Mouse (Mus musculus): ENCODE data around the gene Lpin3. TPM values are rescaled to one million over a fixed set of nuclear protein-coding genes. Genes with fewer than 3 reads are reported as not detected.

Lpin3 gene
- polyA plus RNA-seq, 1 experiment from 2014 or later = 1.2 TPM

DNA sequence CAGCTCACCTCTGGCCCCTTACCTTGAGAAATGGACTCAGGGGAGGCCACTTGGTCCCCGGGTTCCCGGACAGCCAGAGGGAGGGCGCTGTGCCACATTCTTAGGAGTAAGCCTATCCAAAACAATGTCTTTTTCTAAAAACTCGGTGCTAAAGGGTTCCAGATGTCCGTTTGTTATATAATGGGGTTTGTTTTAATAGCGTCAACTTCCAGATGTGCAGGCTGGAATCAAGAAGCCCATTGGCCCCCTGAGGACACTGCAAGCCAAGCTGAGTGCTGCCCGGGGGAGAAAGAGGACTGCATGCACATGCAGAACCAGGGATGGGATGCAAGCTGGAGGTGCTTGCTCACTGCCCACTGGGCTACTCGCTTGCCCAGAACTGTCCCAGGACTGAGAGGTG lies 51.9 kb downstream of the Lpin3 start:
- Histone ChIP-seq H3K9me3 (ENCODE audit: low read length) (no peaks in the 10 kb centered on the region), H3K4me1 (ENCODE audit: insufficient read depth) (no peaks in the 10 kb centered on the region), H3K36me3 (replicated peaks; ENCODE audit: insufficient read depth, low read length) (no peaks in the 10 kb centered on the region), H3K4me2 (ENCODE audit: low read depth, low read length) (no peak overlapping the region), H3K27ac (ENCODE audit: low read depth) (no peak overlapping the region), H3K4me3 (ENCODE audit: low read depth, low read length) (no peak overlapping the region), H3K27me3 (ENCODE audit: insufficient read depth, low read length) (no peaks in the 10 kb centered on the region), H3K9ac (replicated peaks) (no peak overlapping the region)
- TF ChIP-seq EP300 (IDR thresholded peaks at IDR 0.05; ENCODE audit: low read depth) = no peak
- no peak for TF ChIP-seq CTCF (IDR thresholded peaks at IDR 0.05; ENCODE audit: low read depth)
- ATAC-seq (no peak), DNase-seq (no peak)
- 75% methylated on average over 8 of the region's 8 CpGs for WGBS (ENCODE audit: insufficient replicate concordance)

GRCm38 (mm10) chr2:160932981-160933380 lies 52.5 kb downstream of the Lpin3 start:
- TF ChIP-seq EP300 (IDR thresholded peaks at IDR 0.05; ENCODE audit: low read depth) (no peak), CTCF (IDR thresholded peaks at IDR 0.05; ENCODE audit: low read depth) (no peak)
- no peaks in the 10 kb centered on the region for H3K36me3 ChIP-seq (replicated peaks; ENCODE audit: insufficient read depth, low read length)
- H3K9ac ChIP-seq (replicated peaks) = no peak overlapping the region
- DNase-seq (no peak), ATAC-seq (no peak)
- H3K4me2 ChIP-seq (ENCODE audit: low read depth, low read length) = no peak overlapping the region
- H3K27me3 ChIP-seq (ENCODE audit: insufficient read depth, low read length) = no peaks in the 10 kb centered on the region
- H3K27ac ChIP-seq (ENCODE audit: low read depth) = no peak overlapping the region
- WGBS (ENCODE audit: insufficient replicate concordance) = 56% methylated on average over 3 of the region's 3 CpGs
- no peaks in the 10 kb centered on the region for H3K9me3 ChIP-seq (ENCODE audit: low read length)
- no peak overlapping the region for H3K4me3 ChIP-seq (ENCODE audit: low read depth, low read length)
- no peaks in the 10 kb centered on the region for H3K4me1 ChIP-seq (ENCODE audit: insufficient read depth)

- no peaks in the 10 kb centered on the region for H3K4me1 ChIP-seq (ENCODE audit: insufficient read depth)
- no peak for ATAC-seq
- H3K36me3 ChIP-seq (replicated peaks; ENCODE audit: insufficient read depth, low read length) = no peaks in the 10 kb centered on the region
- H3K9ac ChIP-seq (replicated peaks) = no peak overlapping the region
- H3K27ac ChIP-seq (ENCODE audit: low read depth) = no peak overlapping the region
- peak; percentile 28 for TF ChIP-seq CTCF (IDR thresholded peaks at IDR 0.05; ENCODE audit: low read depth)
- TF ChIP-seq EP300 (IDR thresholded peaks at IDR 0.05; ENCODE audit: low read depth) = no peak
- H3K9me3 ChIP-seq (ENCODE audit: low read length) = no peaks in the 10 kb centered on the region
- H3K4me2 ChIP-seq (ENCODE audit: low read depth, low read length) = no peak overlapping the region
- no peak overlapping the region for H3K4me3 ChIP-seq (ENCODE audit: low read depth, low read length)
- 58% methylated on average over 5 of the region's 5 CpGs for WGBS (ENCODE audit: insufficient replicate concordance)
- H3K27me3 ChIP-seq (ENCODE audit: insufficient read depth, low read length) = no peaks in the 10 kb centered on the region
- DNase-seq = no peak
Measured at GRCm38 (mm10) chr2:160933890-160934289, 53.4 kb downstream of the Lpin3 start.

GRCm38 (mm10) chr2:160934451-160934850 lies 54.0 kb downstream of the Lpin3 start:
- Histone ChIP-seq H3K27me3 (ENCODE audit: insufficient read depth, low read length) (no peaks in the 10 kb centered on the region), H3K4me3 (ENCODE audit: low read depth, low read length) (no peak overlapping the region), H3K27ac (ENCODE audit: low read depth) (no peak overlapping the region), H3K4me1 (ENCODE audit: insufficient read depth) (no peaks in the 10 kb centered on the region), H3K9ac (replicated peaks) (no peak overlapping the region), H3K36me3 (replicated peaks; ENCODE audit: insufficient read depth, low read length) (no peaks in the 10 kb centered on the region), H3K9me3 (ENCODE audit: low read length) (no peaks in the 10 kb centered on the region), H3K4me2 (ENCODE audit: low read depth, low read length) (no peak overlapping the region)
- ATAC-seq (no peak), DNase-seq (no peak)
- TF ChIP-seq CTCF (IDR thresholded peaks at IDR 0.05; ENCODE audit: low read depth) = no peak
- TF ChIP-seq EP300 (IDR thresholded peaks at IDR 0.05; ENCODE audit: low read depth) = no peak
- 74% methylated on average over 4 of the region's 4 CpGs for WGBS (ENCODE audit: insufficient replicate concordance)

- Histone ChIP-seq H3K9me3 (ENCODE audit: low read length) (no peaks in the 10 kb centered on the region), H3K9ac (replicated peaks) (no peak overlapping the region), H3K4me1 (ENCODE audit: insufficient read depth) (no peaks in the 10 kb centered on the region), H3K4me3 (ENCODE audit: low read depth, low read length) (no peak overlapping the region), H3K36me3 (replicated peaks; ENCODE audit: insufficient read depth, low read length) (no peaks in the 10 kb centered on the region), H3K4me2 (ENCODE audit: low read depth, low read length) (no peak overlapping the region), H3K27ac (ENCODE audit: low read depth) (no peak overlapping the region), H3K27me3 (ENCODE audit: insufficient read depth, low read length) (no peaks in the 10 kb centered on the region)
- TF ChIP-seq CTCF (IDR thresholded peaks at IDR 0.05; ENCODE audit: low read depth) = no peak
- TF ChIP-seq EP300 (IDR thresholded peaks at IDR 0.05; ENCODE audit: low read depth) = no peak
- ATAC-seq (no peak), DNase-seq (no peak)
- WGBS (ENCODE audit: insufficient replicate concordance) = 66% methylated on average over 17 of the region's 17 CpGs
Measured at GRCm38 (mm10) chr2:160940930-160941709, 60.6 kb downstream of the Lpin3 start.

DNA sequence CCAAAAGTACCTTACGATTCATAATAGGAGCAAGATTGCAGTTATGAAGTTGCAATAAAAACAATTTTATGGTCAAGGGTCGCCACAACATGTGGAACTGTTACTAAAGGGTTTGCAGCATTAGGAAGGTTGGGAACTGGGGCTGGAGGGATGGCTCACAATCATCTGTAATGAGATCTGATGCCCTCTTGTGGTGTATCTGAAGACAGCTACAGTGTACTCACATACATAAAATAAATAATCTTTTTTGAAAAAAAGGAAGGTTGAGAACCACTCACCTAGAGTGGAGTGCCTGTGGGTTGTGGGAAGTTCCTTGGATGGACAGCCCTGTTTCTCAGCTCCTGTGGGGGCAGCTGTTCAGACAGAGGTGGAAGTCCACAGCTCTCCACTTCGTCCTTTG lies 62.0 kb downstream of the Lpin3 start:
- H3K9me3 ChIP-seq (ENCODE audit: low read length) = no peaks in the 10 kb centered on the region
- H3K36me3 ChIP-seq (replicated peaks; ENCODE audit: insufficient read depth, low read length) = no peaks in the 10 kb centered on the region
- H3K4me2 ChIP-seq (ENCODE audit: low read depth, low read length) = no peak overlapping the region
- H3K27ac ChIP-seq (ENCODE audit: low read depth) = no peak overlapping the region
- DNase-seq = no peak
- no peak for ATAC-seq
- no peaks in the 10 kb centered on the region for H3K4me1 ChIP-seq (ENCODE audit: insufficient read depth)
- H3K9ac ChIP-seq (replicated peaks) = no peak overlapping the region
- 60% methylated on average over 3 of the region's 3 CpGs for WGBS (ENCODE audit: insufficient replicate concordance)
- H3K4me3 ChIP-seq (ENCODE audit: low read depth, low read length) = no peak overlapping the region
- no peaks in the 10 kb centered on the region for H3K27me3 ChIP-seq (ENCODE audit: insufficient read depth, low read length)
- TF ChIP-seq CTCF (IDR thresholded peaks at IDR 0.05; ENCODE audit: low read depth) (peak; percentile 39), EP300 (IDR thresholded peaks at IDR 0.05; ENCODE audit: low read depth) (no peak)

Data from liver, postnatal 0 days (tissue).